Mouse (Mus musculus) c-Kit-positive CD71-positive TER-119-positive erythroid progenitor cells, embryonic 14.5 days (primary cell): ENCODE results near the gene H2al2a.

Source experiments
- DNase-seq: peaks from one replicate; pipeline ENCODE4 v3.0.0-alpha.2; 2013; ENCODE audit warnings: low spot score

H2al2a gene

GRCm38 (mm10) chr2:17996858-17997257, at the start of gene H2al2a:
TSS of gene H2al2a (minus strand) at chr2:17996958.
- no peak for DNase-seq

DNA sequence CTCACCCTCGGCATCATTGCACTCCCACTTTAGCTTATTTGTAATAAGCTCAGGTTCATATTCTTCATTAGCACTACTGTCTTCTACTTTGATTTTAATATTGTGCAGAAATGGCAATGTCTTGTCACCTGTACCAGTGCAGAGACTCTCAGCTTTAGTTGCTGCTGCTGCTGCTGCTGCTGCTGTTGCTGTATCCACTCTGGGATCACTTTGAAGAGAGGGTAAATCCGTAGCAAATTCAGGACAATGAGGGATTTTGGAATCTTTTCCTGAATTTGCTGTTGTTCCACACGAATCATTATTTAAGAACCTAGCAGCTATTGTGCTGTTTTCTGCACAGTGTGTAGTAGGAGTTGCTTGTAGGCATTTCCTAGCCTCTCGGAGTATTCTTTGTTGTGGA, 49.4 kb upstream of the H2al2a start:
- no peak for DNase-seq

DNA sequence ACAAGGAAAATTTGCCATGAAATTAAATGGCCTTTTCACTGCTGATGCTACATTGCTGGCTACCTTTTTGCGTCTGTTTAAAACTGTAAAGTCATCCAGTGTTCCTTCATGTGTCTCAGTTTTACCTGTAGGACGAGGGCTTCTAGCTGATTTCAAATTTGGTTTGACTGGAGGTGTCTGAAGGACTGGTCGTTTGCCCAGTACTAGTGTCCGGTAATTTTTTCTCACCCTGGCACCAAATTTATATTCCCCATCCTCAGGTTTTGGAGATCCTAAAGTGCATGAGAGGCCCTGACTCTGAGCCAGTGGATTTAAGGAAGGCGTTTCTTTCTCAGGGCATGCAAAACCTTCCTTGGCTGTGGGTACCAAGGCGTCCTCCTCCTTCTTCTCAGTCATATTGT, 49.0 kb upstream of the H2al2a start:
- no peak for DNase-seq

GRCm38 (mm10) chr2:18045143-18045780, 48.5 kb upstream of the H2al2a start:
- DNase-seq = no peak

- no peak for DNase-seq
These were observed 44.6 kb upstream of the H2al2a start for GRCm38 (mm10) chr2:18041199-18041885.

DNA sequence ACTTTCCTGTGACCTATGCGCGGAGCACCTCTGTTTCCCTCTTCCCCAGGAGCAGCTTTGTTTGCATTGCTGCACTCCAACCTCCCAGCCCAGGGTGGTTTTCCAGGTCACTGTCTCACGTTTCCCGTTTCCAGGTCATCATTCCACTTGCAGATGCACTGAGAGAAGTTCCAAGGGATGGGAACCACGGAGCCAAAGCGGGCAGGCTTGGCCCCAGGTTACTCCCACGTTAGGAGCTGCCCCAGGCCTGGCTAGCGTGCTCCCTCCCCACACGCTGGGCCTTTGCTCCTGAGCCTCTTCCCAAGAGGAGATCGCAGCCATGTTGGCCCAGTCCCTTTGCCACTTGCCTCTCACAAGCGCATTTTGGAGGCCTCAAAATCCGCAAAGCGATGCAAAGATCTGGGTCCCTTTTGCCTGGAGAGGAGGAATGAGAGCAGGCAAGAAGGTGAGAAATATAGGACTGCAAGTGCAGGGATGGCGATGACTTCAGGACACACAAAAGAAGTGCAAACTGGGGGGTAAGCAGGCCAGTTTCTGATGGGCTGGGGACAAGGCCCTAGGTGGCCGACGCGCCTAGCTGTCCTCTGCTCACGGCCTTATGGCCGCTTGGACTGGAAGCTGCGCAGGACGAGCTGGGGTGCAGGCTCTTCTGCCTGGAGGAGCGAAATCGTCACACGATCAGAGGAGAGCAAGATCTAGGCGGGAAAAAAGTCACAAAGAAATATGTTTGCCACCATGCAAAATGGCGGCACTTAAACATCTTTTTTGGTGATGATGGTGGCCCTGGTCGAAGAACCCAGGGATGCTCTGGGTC, 43.8 kb upstream of the H2al2a start:
- no peak for DNase-seq

- no peak for DNase-seq
These were observed 43.0 kb upstream of the H2al2a start for GRCm38 (mm10) chr2:18039566-18040290.

DNA sequence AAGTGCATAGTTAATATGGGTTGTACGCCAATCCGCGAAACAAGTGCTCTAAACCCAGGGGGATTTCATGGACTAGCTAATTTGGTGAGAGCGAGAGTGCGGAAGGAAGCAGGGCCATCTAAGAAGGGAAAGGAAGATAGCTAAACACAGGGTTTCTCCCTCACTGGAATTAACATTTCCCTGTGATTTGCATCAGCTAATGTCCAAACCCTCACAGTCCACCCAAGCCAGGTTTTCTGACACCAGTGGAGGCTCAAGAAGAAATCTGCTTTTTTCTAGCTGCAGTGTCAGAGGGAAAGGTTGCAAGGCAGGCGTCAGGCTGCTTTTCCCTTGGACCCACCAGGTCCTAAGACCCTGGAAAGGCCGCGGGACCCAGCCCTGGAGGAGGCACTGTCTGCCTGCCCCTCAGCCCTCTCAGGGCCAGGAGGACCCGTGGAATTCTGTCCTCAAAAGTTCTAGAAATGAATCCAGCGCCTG, 42.2 kb upstream of the H2al2a start:
- no peak for DNase-seq

DNA sequence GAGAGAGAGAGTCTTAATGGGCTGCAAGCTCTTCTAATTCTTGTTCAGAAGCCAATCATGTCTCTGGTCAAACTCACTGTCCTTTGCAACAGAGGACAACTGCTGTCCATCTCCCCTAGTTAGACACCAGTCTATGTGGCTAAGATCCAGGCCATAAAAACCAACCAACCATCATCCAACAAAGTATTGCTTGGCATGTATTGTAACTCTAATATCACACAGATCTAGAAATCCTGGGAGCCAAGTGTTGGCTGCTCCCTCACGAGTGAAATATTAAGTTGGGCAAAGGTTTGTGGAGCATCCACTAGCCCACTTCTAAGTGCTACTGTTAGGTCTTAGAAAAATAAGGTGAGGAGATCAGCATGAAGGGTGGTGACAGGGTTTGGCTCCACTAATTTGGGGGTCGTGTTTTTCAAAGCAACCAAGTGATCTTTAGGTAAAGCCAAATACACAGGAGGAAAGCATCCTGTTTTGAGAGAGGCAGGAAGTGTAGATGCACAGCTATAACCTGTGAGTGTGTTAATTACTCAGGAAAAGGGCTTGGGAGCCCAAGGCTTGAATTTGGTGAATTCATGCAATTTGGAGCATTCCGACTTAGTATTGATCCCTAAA, 41.5 kb upstream of the H2al2a start:
- no peak for DNase-seq

DNA sequence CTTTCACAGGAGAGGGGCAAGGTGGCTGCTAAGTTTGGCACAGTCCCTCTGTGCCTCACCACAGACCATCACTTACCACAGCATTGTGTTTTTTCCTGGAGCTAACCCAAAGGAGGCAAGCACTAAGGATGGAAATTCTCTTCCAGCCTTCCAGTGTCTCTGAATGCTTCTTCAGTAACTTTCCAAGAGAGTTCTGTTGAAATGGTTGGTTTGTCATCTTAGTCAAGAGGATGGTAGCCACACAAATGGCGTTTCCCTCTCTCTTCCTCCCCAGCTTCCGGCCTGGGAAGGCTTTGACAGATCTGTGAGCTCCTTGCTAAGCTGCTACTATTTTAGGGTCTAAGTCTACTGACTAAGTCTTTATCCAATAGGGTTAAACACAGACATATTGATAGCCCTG, 40.7 kb upstream of the H2al2a start, which contains the start of gene A930004D18Rik:
A930004D18Rik (minus strand) TSS at position 247 of the 400 bp plus-strand sequence.
- DNase-seq = no peak

DNA sequence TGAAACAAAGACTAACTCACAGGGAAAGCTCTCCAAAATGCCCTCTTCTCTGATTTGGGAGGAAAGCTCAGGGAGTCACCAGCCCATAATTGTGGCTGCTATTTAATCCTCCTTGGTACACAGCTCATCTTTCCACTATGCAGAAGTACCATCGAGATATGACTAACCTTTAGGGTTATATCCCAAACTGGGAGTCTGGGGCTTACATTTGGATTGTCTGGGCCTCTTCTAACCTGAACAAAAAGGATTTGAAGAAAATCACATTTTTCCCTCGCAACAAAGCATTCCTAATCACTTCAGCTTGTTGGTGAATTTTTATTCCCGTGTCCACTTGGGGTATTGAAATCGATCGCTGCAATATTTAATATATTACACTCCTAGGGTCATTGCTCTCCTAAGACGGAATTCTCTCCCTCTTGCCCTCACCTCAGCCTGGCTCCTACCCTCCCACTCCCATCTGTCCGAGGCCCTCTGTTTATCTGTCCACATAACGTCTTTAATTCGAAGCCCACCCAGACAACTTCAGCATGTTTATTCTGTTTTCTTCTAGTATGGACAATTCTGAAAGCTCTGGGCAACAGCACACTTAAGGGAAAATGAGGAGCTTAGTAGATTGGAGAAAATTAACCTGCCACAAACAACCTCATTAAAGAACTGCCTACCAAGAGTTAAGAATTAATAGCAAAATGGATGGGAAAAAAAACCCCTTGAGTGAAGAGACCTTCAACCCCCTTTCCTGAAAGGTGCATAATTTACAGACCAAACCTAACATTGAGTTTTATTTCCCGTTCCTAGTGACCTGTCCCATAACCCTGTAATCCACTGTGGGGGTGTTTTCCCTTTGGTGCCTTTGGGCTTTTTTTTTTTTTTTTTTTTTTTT, 37.9 kb upstream of the H2al2a start:
- no peak for DNase-seq

DNA sequence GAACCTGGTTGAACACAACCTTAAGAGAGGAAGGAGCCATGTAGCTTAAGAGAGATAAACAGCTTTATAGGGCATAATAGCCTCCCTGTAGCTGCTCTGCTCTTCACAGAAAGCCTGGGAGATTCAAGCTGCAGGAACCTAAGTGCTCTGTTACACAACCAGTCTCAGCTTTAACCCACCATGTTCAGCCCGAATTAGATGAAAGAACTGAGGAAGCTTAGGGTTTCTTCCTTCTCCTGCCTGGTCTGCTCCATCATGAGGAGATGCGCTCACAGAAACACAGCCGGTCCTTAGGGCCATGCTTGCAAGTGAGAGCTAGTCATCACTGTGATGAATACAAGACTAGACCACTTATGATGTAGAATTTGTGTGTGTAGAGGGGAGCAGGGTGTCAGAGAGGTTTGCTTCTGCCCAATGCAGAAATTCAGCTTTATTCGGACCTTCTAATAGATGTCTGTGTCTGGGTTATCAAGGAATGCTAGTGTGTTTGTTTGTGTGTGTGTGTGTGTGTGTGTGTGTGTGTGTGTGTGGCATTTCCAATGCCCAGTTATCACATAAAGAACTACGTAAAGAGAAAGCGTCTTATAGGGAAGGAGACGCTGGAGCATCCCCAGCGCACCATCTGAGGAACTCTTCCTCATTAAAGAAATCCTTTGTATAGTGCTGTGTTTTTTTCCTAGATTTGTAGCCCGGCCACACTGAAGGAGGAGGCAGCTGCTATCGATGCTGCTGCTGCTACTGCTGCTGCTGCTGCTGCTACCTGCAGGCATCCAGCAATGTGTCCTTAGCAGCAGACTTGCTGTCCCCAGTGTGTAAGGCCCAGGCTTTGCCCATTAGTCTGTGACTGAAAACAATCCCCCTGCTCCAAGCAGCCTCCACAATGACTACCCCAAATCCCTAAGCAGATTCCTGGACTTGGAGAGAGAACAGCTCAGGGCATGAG, 36.7 kb upstream of the H2al2a start:
- no peak for DNase-seq

- no peak for DNase-seq
These were observed 35.8 kb upstream of the H2al2a start for GRCm38 (mm10) chr2:18032538-18032895.

DNA sequence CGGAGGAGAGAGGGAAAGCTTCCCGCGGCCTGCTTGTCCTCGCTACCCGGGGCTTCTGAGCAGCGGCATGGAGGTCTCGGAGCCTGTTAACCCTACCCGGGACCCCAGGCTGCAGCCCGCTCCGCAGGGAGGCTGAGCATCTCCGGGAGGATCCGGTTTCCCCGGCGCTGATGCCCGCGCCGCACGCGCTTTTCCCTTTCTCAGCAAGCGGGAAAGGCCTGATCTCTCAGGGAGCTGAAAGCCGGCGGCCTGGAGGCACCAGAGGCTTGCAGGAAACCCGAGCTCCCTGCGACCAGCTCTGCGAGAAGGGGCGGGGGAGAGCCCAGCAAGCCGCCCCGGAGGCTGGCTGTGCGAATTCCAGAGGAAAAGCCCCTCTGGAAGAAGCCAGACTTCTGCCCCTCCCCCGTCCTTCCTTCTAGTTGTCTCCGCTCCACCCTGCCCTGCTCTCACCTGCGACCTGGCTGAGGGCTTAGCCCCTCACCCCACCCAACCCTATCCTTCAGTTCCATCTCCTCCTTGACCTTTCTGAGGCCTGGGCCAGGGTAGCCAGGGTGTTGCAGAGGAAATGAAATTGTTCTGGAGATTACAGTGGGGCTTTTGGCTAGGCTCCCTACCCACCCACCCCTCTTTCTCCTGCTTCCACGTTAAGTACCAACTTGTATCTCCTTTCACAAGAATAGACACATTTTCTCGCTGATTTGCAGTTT, 35.2 kb upstream of the H2al2a start:
- no peak for DNase-seq

DNA sequence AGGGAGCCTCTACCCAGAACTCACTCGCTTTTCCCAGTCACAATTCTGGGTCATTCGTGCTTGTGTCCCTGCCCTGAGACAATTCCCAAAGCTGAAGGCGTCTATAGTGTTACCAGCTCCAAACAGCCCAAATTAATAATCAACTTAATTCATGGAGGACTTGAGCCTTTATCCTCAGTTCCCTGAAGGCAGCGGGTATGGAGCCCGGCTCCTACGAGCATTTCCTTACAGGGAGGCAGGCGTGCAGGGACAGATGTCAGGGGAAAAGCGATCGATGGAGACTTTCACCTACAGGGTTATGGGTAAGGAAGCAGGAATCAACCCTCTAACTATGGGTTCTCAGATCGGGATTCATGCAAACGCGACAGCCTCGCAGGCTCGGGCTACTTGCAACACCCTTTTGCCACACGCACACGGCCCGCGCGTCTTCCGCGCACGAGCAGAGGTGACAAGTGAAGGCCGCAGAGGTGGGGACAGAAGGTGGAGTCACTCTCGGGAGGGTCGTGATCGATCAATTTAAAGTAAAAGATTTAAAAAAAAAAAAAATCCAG, 34.6 kb upstream of the H2al2a start:
- no peak for DNase-seq

DNA sequence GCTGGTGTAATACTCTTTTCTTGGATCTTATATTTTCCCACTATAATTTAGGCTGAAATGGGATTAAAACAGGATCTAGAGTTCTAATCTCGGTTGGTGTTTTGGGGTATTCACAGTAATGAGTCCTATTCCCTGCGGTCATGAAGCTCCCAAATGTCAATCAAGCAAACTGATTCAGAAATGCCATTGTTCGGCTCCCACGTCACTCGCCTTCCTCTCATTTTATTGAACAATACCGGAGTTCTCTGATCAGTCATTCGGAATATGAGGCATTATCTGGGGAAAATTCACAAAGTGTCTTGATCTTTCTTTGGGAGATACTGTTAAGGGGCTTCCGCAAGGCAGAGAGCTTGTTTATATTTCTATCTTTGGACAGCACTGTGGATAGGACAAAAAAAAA, 33.8 kb upstream of the H2al2a start:
- no peak for DNase-seq

GRCm38 (mm10) chr2:18029656-18030055, 32.9 kb upstream of the H2al2a start:
- no peak for DNase-seq

DNA sequence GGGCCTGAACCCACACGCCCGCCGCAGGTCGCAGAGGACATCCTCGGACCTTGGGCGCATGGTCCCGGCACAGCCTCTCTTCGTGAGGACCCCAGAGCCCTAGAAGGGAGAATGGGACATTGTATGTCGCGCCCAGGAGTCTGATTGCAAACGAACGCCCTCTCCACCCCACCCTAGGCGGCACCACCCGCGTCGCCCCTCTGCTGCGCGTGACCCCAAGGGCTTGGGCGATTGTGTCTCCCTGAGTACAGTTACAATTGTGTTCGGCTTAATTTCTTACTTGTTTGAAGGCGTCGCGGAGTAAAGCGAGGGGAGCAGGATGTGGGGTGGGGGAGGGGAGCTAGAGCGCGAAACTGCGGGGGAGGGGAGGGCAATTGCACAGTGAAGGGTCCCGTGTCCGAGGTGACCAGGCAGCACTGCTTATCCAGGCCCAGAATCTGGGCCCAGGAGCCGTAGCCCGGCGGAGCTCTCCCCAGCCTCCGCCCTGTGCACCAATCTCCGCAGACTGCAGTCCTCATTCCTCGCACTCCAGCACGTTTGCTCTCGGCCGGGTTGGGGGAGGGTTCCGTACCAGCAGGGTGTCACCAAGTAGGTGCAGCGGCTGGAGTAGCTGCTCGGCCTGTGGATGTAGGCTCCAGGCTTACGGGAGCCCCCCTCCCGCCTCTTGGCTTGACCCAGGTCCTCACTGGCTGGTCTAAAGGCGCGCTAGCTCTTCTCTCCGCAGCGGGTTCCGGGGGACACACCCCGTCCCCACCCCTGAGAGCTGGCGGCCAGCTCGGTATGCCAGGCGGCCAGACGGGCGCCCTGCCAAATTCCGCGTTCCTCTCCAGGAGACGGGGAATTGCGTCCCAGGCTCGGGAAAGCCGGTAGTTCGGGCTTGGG, 31.6 kb upstream of the H2al2a start:
- DNase-seq = no peak
